Mouse (Mus musculus) thymus, postnatal 14 days (tissue): ENCODE results near the gene Gm20388.
"Not testable (repeated sequence)": the region's sequence is repeated elsewhere in the genome, so short reads cannot be mapped to it uniquely, and the experiment has no call there.

ENCODE experiments used
- DNase-seq: peaks from one replicate; pipeline ENCODE4 v3.0.0; 2021

The Gm20388 gene

DNA sequence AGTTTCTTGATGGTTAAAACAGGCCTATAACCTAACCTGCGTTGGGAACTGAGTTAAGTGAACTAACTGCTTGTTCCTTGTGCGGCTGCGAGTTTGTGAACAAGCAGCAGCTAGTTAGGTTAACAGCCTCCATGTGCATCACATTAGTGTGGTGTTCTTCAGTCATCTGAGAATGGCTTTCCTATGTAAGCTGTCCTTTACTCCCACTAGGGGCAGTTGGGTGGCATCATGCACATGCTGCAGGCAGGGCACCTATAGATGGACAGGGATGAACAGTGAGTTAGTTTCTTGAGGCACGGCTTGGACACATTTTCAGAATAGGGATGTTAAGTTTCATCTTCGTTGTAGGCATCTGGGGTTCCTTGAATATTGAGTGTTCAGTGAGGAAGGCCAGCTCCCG, 3344.5 kb downstream of the Gm20388 start:
- no peak for DNase-seq

DNA sequence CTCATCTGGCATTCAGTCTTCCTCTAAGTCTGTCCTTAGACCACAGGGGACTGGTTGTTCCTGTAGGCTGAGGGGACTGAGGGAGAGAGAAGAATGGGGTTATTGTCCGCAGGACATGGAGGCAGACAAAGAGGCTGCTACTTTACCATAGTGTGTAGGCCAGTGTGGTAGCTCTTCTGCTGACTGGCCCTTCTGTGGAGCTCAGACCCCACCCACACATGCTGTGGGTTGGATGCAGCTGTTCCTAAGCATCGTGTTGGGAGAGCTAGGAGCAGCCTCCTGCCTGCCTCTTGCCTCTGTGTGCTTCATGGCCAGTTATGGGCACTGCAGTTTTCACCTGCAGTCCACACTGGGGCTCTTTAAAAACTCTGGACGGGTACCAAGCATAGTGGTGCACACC, 3346.5 kb downstream of the Gm20388 start:
- no peak for DNase-seq

- not testable (repeated sequence) for DNase-seq
Measured at GRCm38 (mm10) chr8:123257593-123257992, 3347.0 kb downstream of the Gm20388 start.

DNA sequence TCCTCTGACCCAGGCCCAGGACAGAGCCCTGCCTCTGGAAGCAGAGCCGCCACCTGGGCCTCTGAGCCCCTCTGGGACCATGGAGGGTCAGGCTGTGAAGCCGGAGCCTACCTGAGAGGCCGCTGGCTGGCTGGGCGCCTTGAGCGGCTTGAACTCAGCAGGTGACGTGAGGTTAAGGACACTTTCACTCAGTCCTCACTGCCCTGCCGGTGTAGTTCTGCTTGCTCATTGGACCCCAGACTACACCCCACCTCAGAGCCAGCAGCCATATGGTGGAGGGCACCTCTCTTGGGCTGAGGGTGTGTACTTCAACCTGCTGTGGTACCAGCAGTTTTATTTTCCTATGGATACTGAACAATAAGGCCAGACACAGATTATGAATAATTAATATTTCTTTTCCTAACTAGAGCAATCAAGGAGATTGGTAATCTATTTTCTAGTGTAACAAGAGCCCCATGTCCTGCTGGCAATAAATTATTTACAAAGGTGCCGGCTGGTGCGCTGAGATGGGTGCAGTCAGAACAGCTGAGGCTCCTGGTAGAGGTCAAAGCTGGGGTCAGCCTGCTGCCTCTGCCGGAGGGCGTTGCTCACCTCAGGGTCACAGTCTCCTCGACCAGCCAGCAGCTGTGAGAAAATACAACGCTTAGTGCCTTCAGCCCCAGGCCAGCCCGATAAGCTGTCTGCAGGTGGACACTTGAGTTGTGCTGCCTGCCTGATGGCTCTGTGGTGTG, 3357.4 kb downstream of the Gm20388 start:
- DNase-seq, result no peak

GRCm38 (mm10) chr8:123271147-123271546, 3360.5 kb downstream of the Gm20388 start:
- DNase-seq, result no peak

DNA sequence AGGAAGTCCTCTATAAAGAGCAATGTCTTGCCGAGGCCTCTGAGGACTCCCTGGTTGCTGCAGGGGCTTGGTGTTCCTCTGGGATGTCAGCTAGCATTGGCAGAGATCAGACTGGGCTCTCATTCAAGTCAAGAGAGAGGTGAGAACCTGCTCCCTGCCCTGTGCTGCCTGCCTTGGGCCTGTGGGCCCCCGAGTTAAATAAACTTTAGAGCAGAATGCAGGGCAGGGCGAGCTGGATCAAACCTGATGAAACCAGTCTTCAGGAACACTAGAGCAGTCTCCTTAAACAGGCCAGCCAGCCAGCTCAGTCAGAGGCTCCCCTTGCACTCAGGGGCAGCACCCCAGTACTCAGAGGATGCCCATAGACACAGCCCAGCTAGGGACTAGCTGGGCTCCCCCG, 3361.3 kb downstream of the Gm20388 start:
- DNase-seq, result no peak

GRCm38 (mm10) chr8:123274447-123274846, 3363.8 kb downstream of the Gm20388 start:
- no peak for DNase-seq

- DNase-seq, result no peak
Measured at GRCm38 (mm10) chr8:123275096-123275495, 3364.5 kb downstream of the Gm20388 start.

GRCm38 (mm10) chr8:123278445-123278844, 3367.8 kb downstream of the Gm20388 start:
- DNase-seq, result no peak

GRCm38 (mm10) chr8:123279828-123280227, 3369.2 kb downstream of the Gm20388 start:
- DNase-seq, result no peak

GRCm38 (mm10) chr8:123280302-123281094, 3369.9 kb downstream of the Gm20388 start:
- DNase-seq, result no peak

- DNase-seq, result not testable (repeated sequence)
Measured at GRCm38 (mm10) chr8:123282994-123283393, 3372.4 kb downstream of the Gm20388 start.

GRCm38 (mm10) chr8:123283991-123284390, 3373.3 kb downstream of the Gm20388 start:
- no peak for DNase-seq

GRCm38 (mm10) chr8:123284493-123284892, 3373.9 kb downstream of the Gm20388 start:
- DNase-seq, result no peak

- no peak for DNase-seq
Measured at GRCm38 (mm10) chr8:123287362-123287761, 3376.7 kb downstream of the Gm20388 start.

GRCm38 (mm10) chr8:123290166-123290565, 3379.5 kb downstream of the Gm20388 start:
- peak; percentile 38 for DNase-seq

GRCm38 (mm10) chr8:123290679-123291078, 3380.0 kb downstream of the Gm20388 start:
- DNase-seq, result no peak

GRCm38 (mm10) chr8:123291716-123292115, 3381.1 kb downstream of the Gm20388 start:
- no peak for DNase-seq

- DNase-seq, result no peak
Measured at GRCm38 (mm10) chr8:123292281-123292680, 3381.6 kb downstream of the Gm20388 start.

DNA sequence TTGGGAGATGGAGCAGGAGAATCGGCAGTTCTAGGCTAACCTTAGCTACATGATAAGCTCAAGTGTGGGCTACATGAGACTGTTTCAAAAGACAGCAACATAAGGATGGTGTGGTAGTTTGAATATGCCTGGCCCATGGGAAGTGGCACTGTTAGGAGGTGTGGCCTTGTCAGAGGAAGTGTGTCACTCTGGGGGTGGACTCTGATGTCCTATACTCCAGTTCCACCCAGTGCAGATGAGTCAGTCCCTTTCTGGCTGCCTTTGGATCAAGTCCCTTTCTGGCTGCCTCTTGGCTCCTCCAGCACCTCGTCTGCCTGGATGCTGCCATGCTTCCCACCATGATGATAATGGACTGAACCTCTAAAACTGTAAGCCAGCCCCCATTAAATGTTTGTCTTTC, 3382.1 kb downstream of the Gm20388 start:
- no peak for DNase-seq

- no peak for DNase-seq
Measured at GRCm38 (mm10) chr8:123298301-123298700, 3387.7 kb downstream of the Gm20388 start.

GRCm38 (mm10) chr8:123308738-123309137, 3398.1 kb downstream of the Gm20388 start:
- no peak for DNase-seq

DNA sequence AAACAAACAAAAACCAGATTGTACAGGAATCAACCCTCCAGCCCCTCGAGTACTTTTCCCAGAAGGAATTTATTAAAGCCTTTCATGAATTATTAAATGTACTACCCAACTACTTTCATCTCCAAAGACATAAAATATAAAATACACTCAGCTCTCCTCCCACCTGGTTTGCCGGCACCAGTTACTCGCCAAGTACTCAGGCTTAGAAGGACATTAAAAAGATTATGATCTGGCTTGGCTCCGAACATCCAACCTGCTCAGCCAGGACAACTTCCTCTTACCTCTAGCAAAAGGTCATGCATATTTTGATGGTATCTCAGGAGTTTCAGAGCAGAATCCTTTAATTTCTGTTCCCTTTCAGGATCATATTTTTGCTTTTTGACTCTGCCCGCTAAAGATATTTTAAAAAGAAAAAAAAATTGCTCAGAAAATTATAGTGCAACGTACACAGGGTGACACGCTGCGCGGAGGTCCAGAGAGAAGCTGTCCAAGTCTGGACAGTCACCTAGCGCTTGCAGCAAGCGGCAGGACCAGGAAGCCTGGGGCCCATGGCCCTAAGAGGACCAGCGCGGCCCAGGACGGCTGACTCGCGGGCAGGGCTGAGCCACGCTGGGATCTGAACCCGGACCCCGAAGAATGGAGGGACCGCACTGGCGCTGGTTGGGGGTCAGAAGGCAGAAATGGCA, 3407.3 kb downstream of the Gm20388 start:
- no peak for DNase-seq

DNA sequence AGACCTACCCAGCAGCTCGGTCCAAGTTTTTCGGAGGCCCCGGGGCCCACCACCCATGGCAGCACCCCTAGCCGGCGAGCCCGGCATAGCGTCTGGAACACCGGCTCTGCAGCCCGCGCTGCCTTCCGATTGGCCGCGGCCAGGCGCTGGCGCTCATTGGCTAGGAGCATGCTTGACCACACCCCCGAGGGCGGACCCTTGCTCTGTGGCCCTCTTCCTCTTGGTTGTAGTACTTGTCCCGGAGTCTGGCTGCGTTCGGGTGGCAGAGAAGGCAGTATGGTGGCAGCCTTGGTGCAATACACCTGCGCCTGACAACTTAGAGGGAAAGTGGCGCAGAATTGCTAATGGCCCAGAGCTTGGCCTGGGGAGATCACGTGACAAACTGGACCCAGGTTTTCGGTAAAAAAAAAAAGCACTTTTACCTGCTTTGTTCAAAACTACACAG, 3407.8 kb downstream of the Gm20388 start, which contains the start of gene Fanca:
Gene Fanca, minus strand, starts transcription at position 110 of the 445 bp plus-strand sequence.
- peak; percentile 98 for DNase-seq
